In genomic region chr5:73930205-73930604, GRCm38 (mm10) we compare ENCODE assay signal across 18 mouse cellular contexts.
DNase-seq lines count a peak whose midpoint lies in the region; ATAC-seq lines count a peak whose summit lies in the region.
"Had no signal": no experiment of that assay in that cellular context is flagged by ENCODE, and none has a peak within 500 bp of the region (broad histone marks: within the 10 kb centered on the region; RNA-seq: fewer than 3 reads in every experiment).

No protein-coding gene starts in this region.

- no peaks in the 10 kb centered on the region for H3K36me3 ChIP-seq in limb, embryonic 13.5 days
- H3K36me3 ChIP-seq in forebrain, embryonic 16.5 days (ENCODE audit: control insufficient read depth, insufficient read depth): no peaks in the 10 kb centered on the region
- H3K36me3 ChIP-seq: neural tube, embryonic 12.5 days had no signal

- WGBS in limb, embryonic 13.5 days: 79% methylated on average over 5 of the region's 5 CpGs
- WGBS in forebrain, embryonic 16.5 days: 75% methylated on average over 5 of the region's 5 CpGs

- no peak overlapping the region for H3K4me2 ChIP-seq in limb, embryonic 13.5 days (replicated peaks)
- H3K4me2 ChIP-seq in forebrain, embryonic 16.5 days (ENCODE audit: low read length): no peak overlapping the region
- H3K4me2 ChIP-seq: hindbrain, embryonic 14.5 days; neural tube, embryonic 12.5 days had no signal

- H3K9me3 ChIP-seq in limb, embryonic 13.5 days: no peaks in the 10 kb centered on the region
- H3K9me3 ChIP-seq in forebrain, embryonic 16.5 days (ENCODE audit: control insufficient read depth, low read length): no peaks in the 10 kb centered on the region
- H3K9me3 ChIP-seq: neural tube, embryonic 12.5 days had no signal

- no peaks in the 10 kb centered on the region for H3K27me3 ChIP-seq in limb, embryonic 13.5 days
- H3K27me3 ChIP-seq in forebrain, embryonic 16.5 days (replicated peaks; ENCODE audit: control insufficient read depth, insufficient read depth, low read length): no peaks in the 10 kb centered on the region
- H3K27me3 ChIP-seq: neural tube, embryonic 12.5 days had no signal

- H3K4me3 ChIP-seq in limb, embryonic 13.5 days: no peak overlapping the region
- no peak overlapping the region for H3K4me3 ChIP-seq in forebrain, embryonic 16.5 days (replicated peaks; ENCODE audit: low read length)
- H3K4me3 ChIP-seq: gastrocnemius, adult 2 months; heart, adult 2 months; neural tube, embryonic 12.5 days had no signal

- DNase-seq in layer of hippocampus, adult 9-11 months: peak; percentile 29
- no peak for DNase-seq in layer of hippocampus, adult 11-12 months (ENCODE audit: low spot score)
- DNase-seq in fibroblast of lung, adult 2 months (ENCODE audit: low read depth): peak; percentile 76
- peak; percentile 59 to 60 for DNase-seq in right cerebral cortex, postnatal 36 days (ENCODE audit: low spot score in 2 of 2)
- no peak for DNase-seq in thymus, postnatal 25 days
- no peak for DNase-seq in lung, postnatal 25 days (ENCODE audit: low spot score)
- DNase-seq: adrenal gland, adult 2 months; cerebellum, adult 11-12 months; gastrocnemius, adult 2 months; heart, adult 2 months; kidney, adult 11 months; kidney, postnatal 36 days had no signal

- H3K27ac ChIP-seq in limb, embryonic 13.5 days: peak overlapping the region; percentile 52
- H3K27ac ChIP-seq in forebrain, embryonic 16.5 days (ENCODE audit: low read length): no peak overlapping the region
- H3K27ac ChIP-seq: gastrocnemius, adult 2 months; heart, adult 2 months; hindbrain, embryonic 14.5 days; liver, embryonic 14.5 days; neural tube, embryonic 12.5 days had no signal

- H3K4me1 ChIP-seq in limb, embryonic 13.5 days: peaks cover 24% of the 10 kb centered on the region
- H3K4me1 ChIP-seq in forebrain, embryonic 16.5 days (replicated peaks; ENCODE audit: control insufficient read depth, insufficient read depth, low read length): no peaks in the 10 kb centered on the region
- H3K4me1 ChIP-seq: neural tube, embryonic 12.5 days had no signal

- no peak overlapping the region for H3K9ac ChIP-seq in limb, embryonic 13.5 days
- H3K9ac ChIP-seq in forebrain, embryonic 16.5 days (replicated peaks; ENCODE audit: low read depth, low read length): no peak overlapping the region
- H3K9ac ChIP-seq: hindbrain, embryonic 14.5 days; liver, embryonic 14.5 days; neural tube, embryonic 12.5 days had no signal

- peak; percentile 61; the same call in 1 of the 2 replicates for ATAC-seq in limb, embryonic 13.5 days (ENCODE audit: low FRiP score, low read depth)
- no peak for ATAC-seq in forebrain, embryonic 16.5 days
- ATAC-seq: lung, postnatal 0 days had no signal

Comparison
In these comparisons a context has a peak if more than half of its experiments do, and no peak if none do; other contexts are left out.
1. DNase-seq: peak in layer of hippocampus, adult 9-11 months (single experiment), fibroblast of lung, adult 2 months (single experiment) and right cerebral cortex, postnatal 36 days (2 of 2); none in layer of hippocampus, adult 11-12 months (single experiment), thymus, postnatal 25 days (single experiment) and lung, postnatal 25 days (single experiment).